Mouse (Mus musculus) liver, embryonic 12.5 days (tissue): ENCODE data around the gene Ccl3. TPM values are rescaled to one million over a fixed set of nuclear protein-coding genes. Genes with fewer than 3 reads are reported as not detected.
A peak's percentile ranks its signal among the peaks of the same experiment; 100 is the strongest.

ENCODE experiments used
- ATAC-seq: fragments of 200-750 bp; cut with Nextera tagmentation; 2 replicates; pipeline ENCODE4 v1.8.0; 2017; ENCODE audit warnings: moderate number of reproducible peaks, mild to moderate bottlenecking, moderate library complexity
- H3K27ac ChIP-seq: fragments of 300-500 bp; sonication (generic); 2 replicates; pipeline ENCODE4 v1.5.1; 2016; ENCODE audit warnings: mild to moderate bottlenecking
- H3K27me3 ChIP-seq: fragments of 300-500 bp; sonication (generic); replicated peaks from 2 replicates; pipeline ENCODE4 v1.6.1; 2016; ENCODE audit warnings: mild to moderate bottlenecking, moderate library complexity
- H3K36me3 ChIP-seq: fragments of 300-500 bp; sonication (generic); 2 replicates; pipeline ENCODE4 v1.6.1; 2016; ENCODE audit warnings: mild to moderate bottlenecking, moderate library complexity
- H3K4me1 ChIP-seq: fragments of 300-500 bp; sonication (generic); 2 replicates; pipeline ENCODE4 v1.6.1; 2016
- H3K4me2 ChIP-seq: fragments of 300-500 bp; sonication (generic); 2 replicates; pipeline ENCODE4 v1.6.1; 2016; ENCODE audit warnings: mild to moderate bottlenecking, moderate library complexity
- H3K4me3 ChIP-seq: fragments of 300-500 bp; sonication (generic); 2 replicates; pipeline ENCODE4 v1.5.1; 2016; ENCODE audit warnings: mild to moderate bottlenecking, moderate library complexity
- H3K9ac ChIP-seq: fragments of 300-500 bp; sonication (generic); 2 replicates; pipeline ENCODE4 v1.6.1; 2016; ENCODE audit warnings: mild to moderate bottlenecking, moderate library complexity
- H3K9me3 ChIP-seq: fragments of 300-500 bp; sonication (generic); replicated peaks from 2 replicates; pipeline ENCODE4 v1.6.1; 2016; ENCODE audit warnings: mild to moderate bottlenecking, moderate library complexity
- WGBS: fragments of 180-500 bp; shearing (Covaris S2); methylation state at CpG from one replicate; pipeline ENCODE4 v1.1.7; 2016; ENCODE audit not compliant: insufficient replicate concordance; 5-methylcytosine and 5-hydroxymethylcytosine counted together
- polyA plus RNA-seq: library from polyadenylated mRNA; unstranded; fragments of >200 nt; fragmentation: Nextera tagmentation; extraction: Ambion mirVana; gene quantifications from 2 replicates; pipeline ENCODE4 v1.2.1, GENCODE M21; 2016

Ccl3 gene
- polyA plus RNA-seq, 1 experiment from 2014 or later = 1.6 TPM

DNA sequence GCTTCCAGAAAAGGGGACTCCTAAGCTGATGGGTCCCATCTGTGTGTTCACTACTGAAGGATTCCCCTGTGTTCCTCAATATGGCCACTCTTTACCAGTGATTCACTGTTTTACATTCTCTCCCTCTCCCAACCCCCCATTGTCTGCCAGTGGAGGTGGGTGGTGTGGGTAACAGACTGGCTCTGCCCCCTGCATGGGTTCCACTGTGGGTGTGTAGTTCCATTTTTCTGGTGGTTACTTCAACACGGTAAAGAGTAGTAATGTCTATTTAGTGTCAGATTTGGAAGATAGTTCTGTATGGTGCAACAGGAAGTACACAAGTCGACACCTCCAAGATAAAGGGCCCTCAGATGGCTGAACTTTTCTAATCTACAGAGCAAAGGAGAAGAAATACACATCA is 7.9 kb downstream of the Ccl3 start:
- H3K4me1 ChIP-seq = no peaks in the 10 kb centered on the region

DNA sequence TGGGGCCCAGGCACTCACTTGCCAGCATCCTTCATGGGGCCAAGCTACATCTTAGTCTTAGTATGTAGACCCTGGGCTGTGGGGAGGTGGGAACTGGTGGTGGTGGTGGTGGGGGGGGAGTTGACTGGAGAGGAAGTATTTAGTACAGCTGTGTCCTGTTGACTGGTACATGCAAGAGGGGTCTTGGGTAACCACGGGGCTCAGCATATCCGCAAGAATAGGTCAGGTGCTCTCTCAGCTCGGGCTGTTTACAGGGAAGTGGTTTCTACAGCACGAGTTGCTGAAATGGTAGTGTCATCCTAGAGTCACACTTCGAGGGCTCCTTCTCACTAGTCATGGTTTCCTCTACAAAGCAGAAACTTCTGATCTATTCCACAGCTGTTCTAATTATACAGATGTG is 9.0 kb downstream of the Ccl3 start:
- Histone ChIP-seq H3K4me2 (no peak overlapping the region), H3K4me1 (no peaks in the 10 kb centered on the region), H3K9ac (no peak overlapping the region), H3K27me3 (no peaks in the 10 kb centered on the region), H3K4me3 (no peak overlapping the region), H3K27ac (no peak overlapping the region), H3K36me3 (no peaks in the 10 kb centered on the region), H3K9me3 (no peaks in the 10 kb centered on the region)
- peak; percentile 35; the same call in 1 of the 2 replicates for ATAC-seq
- 32% methylated on average over 5 of the region's 5 CpGs for WGBS

More for the DNA sequence above, 7.9 kb downstream of the Ccl3 start:
- Histone ChIP-seq H3K27me3 (no peaks in the 10 kb centered on the region), H3K9me3 (no peaks in the 10 kb centered on the region), H3K9ac (no peak overlapping the region), H3K4me3 (no peak overlapping the region), H3K36me3 (no peaks in the 10 kb centered on the region), H3K27ac (no peak overlapping the region), H3K4me2 (no peak overlapping the region)
- no peak for ATAC-seq
- 20% methylated on average over 2 of the region's 2 CpGs for WGBS

DNA sequence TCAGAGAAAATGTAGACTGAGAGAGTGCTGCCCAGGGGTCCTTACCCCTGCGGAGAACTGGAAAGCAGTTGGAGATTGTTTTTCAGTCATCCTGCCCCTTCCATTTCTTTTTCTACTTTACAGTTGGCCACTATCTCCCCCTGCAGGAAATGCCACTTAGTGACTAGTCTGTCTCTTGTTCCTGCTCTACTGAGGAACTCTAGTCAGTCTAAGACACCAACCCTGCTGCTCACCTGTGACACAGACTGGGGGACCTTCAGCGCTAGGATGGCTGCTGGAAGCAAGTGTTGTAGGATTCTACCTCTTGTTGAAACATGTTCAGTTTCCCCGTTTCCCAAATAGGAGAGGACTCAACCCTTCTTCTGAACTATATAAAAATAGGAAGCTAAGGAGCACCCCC is 9.6 kb downstream of the Ccl3 start:
- Histone ChIP-seq H3K4me2 (no peak overlapping the region), H3K27me3 (no peaks in the 10 kb centered on the region), H3K27ac (no peak overlapping the region), H3K36me3 (no peaks in the 10 kb centered on the region), H3K9me3 (no peaks in the 10 kb centered on the region), H3K4me1 (no peaks in the 10 kb centered on the region), H3K9ac (no peak overlapping the region), H3K4me3 (no peak overlapping the region)
- no peak for ATAC-seq
- 38% methylated on average over 3 of the region's 3 CpGs for WGBS

DNA sequence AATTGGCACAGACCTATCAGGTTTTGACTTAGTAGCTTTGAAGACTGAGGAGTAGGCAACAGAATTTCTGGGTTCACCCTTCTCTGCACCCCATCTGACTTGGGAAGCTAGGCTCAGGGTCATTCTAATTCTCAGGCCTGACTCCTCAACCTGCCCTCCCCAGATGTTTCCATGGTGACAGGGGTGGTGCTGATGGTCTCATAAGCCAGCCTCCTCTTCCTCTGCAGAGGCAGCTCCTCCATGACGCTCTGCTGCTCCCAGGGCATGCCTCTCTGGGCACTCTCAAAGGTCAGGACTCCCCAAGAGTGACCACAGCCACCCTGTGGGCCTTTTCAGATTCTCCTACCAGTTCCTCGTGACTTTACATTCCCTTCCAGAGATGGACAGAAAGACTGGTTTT is 10.2 kb downstream of the Ccl3 start:
- H3K4me1 ChIP-seq = no peaks in the 10 kb centered on the region
- no peaks in the 10 kb centered on the region for H3K27me3 ChIP-seq
- H3K4me2 ChIP-seq = no peak overlapping the region
- H3K4me3 ChIP-seq = no peak overlapping the region
- H3K9me3 ChIP-seq = no peaks in the 10 kb centered on the region
- WGBS = 41% methylated on average over 2 of the region's 2 CpGs
- no peak overlapping the region for H3K9ac ChIP-seq
- ATAC-seq = no peak
- no peak overlapping the region for H3K27ac ChIP-seq
- H3K36me3 ChIP-seq = no peaks in the 10 kb centered on the region

DNA sequence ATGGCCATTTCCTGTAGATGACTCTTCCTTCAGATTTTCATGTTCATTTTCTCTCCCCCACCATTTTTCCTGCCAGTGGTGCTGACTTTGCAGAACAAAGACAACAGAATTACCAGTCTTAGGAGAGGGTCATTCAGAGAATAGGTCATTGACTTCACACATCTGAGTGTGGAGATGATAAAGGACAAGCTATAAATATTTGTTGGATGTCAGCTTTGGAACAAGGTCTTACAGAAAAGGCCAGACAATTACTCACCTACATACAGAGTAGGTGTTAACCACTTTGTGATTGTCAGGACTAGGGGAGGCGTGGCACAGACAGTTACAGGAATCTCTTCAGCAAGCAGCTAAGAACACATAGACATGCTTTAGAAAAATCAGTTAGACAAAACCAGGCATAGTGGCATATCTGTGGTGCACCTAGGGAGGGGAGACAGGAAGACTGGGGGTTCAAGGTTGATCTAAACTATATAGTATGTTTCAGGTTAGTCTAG is 12.4 kb downstream of the Ccl3 start:
- Histone ChIP-seq H3K4me3 (no peak overlapping the region), H3K4me2 (no peak overlapping the region), H3K36me3 (no peaks in the 10 kb centered on the region), H3K27ac (no peak overlapping the region), H3K4me1 (no peaks in the 10 kb centered on the region), H3K27me3 (no peaks in the 10 kb centered on the region), H3K9me3 (no peaks in the 10 kb centered on the region), H3K9ac (no peak overlapping the region)
- 50% methylated on average over 1 of the region's 1 CpGs for WGBS
- ATAC-seq = no peak

DNA sequence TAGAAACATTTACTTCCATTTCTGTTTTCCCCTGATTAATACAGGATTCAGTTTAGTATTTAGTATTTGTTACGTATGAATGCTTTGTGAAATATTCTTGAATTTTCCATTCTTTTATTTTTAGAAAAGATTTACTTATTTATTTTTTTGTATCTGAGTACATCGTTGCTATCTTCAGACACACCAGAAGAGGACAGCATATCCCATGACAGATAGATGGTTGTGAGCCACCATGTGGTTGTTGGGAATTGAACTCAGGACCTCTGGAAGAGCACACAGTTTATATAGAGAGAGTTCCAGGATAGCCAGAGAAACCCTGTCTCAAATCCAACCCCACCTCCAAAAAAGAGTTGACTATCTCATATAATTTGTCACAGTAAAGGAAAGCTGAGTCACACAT is 14.3 kb downstream of the Ccl3 start:
- H3K4me3 ChIP-seq = no peak overlapping the region
- no peak for ATAC-seq
- 77% methylated on average over 2 of the region's 2 CpGs for WGBS
- H3K9ac ChIP-seq = no peak overlapping the region
- no peaks in the 10 kb centered on the region for H3K4me1 ChIP-seq
- H3K36me3 ChIP-seq = no peaks in the 10 kb centered on the region
- no peak overlapping the region for H3K4me2 ChIP-seq
- no peak overlapping the region for H3K27ac ChIP-seq
- no peaks in the 10 kb centered on the region for H3K9me3 ChIP-seq
- H3K27me3 ChIP-seq = no peaks in the 10 kb centered on the region

DNA sequence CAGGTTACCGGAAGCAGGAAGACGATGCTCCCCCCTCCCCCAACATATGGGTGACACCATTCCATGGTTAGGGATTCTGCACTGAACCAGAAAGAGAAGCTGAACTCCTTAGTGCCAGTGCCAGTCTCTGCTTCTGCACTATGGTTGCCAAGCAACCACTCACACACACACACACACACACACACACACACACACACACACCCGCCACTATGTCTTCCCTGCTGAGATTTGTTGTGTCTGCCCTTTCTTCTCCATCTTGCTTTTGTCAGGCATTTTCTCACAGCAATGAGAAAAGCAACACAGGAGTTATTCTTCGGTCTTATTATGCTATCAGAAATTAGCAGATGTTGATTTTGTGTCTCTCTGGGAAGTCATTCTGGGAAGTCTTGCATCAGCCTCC is 14.7 kb downstream of the Ccl3 start:
- H3K36me3 ChIP-seq = no peaks in the 10 kb centered on the region
- H3K9me3 ChIP-seq = no peaks in the 10 kb centered on the region
- no peak overlapping the region for H3K4me2 ChIP-seq
- ATAC-seq = no peak
- no peak overlapping the region for H3K27ac ChIP-seq
- 46% methylated on average over 4 of the region's 4 CpGs for WGBS
- H3K4me3 ChIP-seq = no peak overlapping the region
- no peaks in the 10 kb centered on the region for H3K27me3 ChIP-seq
- no peaks in the 10 kb centered on the region for H3K4me1 ChIP-seq
- no peak overlapping the region for H3K9ac ChIP-seq

DNA sequence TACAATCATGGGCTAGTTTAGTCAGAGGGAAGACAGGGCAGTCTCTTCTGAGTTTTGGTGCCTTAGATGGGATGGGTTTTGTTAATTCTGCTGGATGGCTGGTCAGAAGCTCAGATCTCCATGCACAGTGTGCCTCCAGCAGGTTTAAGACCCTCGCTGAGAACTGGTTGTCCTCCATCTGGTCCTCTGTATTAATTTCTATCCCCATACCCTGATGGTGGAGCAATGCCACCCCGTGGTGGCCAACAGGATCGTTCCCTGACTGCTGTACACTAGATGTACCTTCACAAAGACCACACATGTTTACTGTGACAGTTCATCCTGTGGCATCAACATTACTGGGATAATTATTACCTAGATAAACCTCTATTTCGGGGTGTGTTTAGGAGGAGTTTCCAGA is 16.4 kb downstream of the Ccl3 start:
- 44% methylated on average over 4 of the region's 4 CpGs for WGBS
- no peak overlapping the region for H3K27ac ChIP-seq
- H3K36me3 ChIP-seq = no peaks in the 10 kb centered on the region
- H3K27me3 ChIP-seq = no peaks in the 10 kb centered on the region
- no peaks in the 10 kb centered on the region for H3K4me1 ChIP-seq
- no peak overlapping the region for H3K9ac ChIP-seq
- no peak for ATAC-seq
- no peaks in the 10 kb centered on the region for H3K9me3 ChIP-seq
- no peak overlapping the region for H3K4me3 ChIP-seq
- no peak overlapping the region for H3K4me2 ChIP-seq

DNA sequence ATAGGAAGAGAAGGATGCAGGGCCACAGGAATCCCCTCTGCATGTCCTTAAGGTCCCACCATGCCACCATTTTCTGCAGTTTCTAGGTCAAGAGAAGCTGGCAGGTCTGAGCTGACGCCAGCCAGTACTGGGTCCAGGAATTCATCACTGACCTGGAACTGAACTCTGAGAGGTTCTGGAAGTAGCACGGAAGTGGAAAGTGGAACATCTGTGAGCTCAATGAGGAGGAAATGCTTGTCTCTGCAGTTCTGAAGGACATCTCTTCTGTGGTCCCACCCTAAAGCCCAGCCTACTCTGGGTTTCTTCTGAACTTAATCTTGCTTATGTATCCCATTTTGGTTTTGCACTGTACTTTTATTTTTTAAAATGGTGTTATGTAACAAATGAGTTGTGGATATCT is 18.1 kb downstream of the Ccl3 start:
- no peaks in the 10 kb centered on the region for H3K9me3 ChIP-seq
- H3K27me3 ChIP-seq = no peaks in the 10 kb centered on the region
- ATAC-seq = no peak
- no peaks in the 10 kb centered on the region for H3K4me1 ChIP-seq
- H3K4me2 ChIP-seq = no peak overlapping the region
- 56% methylated on average over 2 of the region's 2 CpGs for WGBS
- H3K27ac ChIP-seq = no peak overlapping the region
- no peak overlapping the region for H3K9ac ChIP-seq
- no peaks in the 10 kb centered on the region for H3K36me3 ChIP-seq
- H3K4me3 ChIP-seq = no peak overlapping the region

DNA sequence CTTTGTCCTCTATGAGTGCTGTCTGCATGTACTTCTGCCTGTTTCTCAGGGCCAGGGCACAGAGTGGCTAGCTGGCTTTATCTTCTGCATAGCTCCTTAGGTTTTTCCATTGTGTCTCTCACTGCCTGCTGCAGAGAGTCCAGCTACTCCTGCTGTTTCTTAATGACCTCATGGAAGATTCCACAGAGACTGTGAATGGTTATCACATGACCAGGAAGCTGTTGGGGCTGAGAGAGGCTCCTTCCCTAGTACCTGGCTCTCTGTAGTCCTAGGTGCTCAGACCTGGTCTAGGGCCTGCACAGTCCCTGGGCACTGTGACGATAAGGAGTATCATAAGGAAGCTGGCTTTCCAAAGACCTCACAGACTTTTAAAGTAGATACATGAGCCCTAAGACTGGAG is 18.5 kb downstream of the Ccl3 start:
- Histone ChIP-seq H3K27ac (no peak overlapping the region), H3K4me3 (no peak overlapping the region), H3K9me3 (no peaks in the 10 kb centered on the region), H3K4me2 (no peak overlapping the region), H3K27me3 (no peaks in the 10 kb centered on the region), H3K36me3 (no peaks in the 10 kb centered on the region), H3K4me1 (no peaks in the 10 kb centered on the region), H3K9ac (no peak overlapping the region)
- 68% methylated on average over 1 of the region's 1 CpGs for WGBS
- no peak for ATAC-seq

GRCm38 (mm10) chr11:83628808-83629207 is 20.3 kb downstream of the Ccl3 start:
- Histone ChIP-seq H3K27me3 (no peaks in the 10 kb centered on the region), H3K9me3 (no peaks in the 10 kb centered on the region), H3K4me3 (no peak overlapping the region), H3K27ac (no peak overlapping the region), H3K4me1 (no peaks in the 10 kb centered on the region), H3K4me2 (no peak overlapping the region), H3K36me3 (no peaks in the 10 kb centered on the region), H3K9ac (no peak overlapping the region)
- ATAC-seq = no peak
- 55% methylated on average over 9 of the region's 9 CpGs for WGBS

GRCm38 (mm10) chr11:83623586-83623985 is 25.6 kb downstream of the Ccl3 start:
- Histone ChIP-seq H3K9me3 (no peaks in the 10 kb centered on the region), H3K27ac (no peak overlapping the region), H3K36me3 (no peaks in the 10 kb centered on the region), H3K4me2 (no peak overlapping the region), H3K9ac (no peak overlapping the region), H3K4me1 (no peaks in the 10 kb centered on the region), H3K27me3 (no peaks in the 10 kb centered on the region), H3K4me3 (no peak overlapping the region)
- no peak for ATAC-seq
- WGBS = 69% methylated on average over 3 of the region's 3 CpGs

DNA sequence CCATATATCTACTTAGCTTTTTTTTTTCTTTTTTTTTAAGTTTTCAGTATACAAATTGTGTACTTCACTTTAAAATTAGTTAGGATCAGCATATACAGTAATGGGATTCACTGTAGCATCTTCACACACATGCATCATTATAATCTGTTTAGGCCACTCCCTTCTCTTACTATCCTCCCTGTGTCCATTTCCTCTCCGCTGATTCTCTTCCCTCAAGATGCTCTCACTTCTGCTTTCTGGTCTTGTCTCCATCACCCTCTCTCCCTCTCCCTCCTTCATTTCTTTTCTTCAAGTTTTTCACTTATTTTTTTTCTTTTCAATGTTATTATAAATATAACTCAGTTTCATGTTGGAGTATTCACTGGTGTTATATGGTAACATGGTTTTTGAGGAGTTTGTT is 30.1 kb downstream of the Ccl3 start:
- Histone ChIP-seq H3K4me1 (no peaks in the 10 kb centered on the region), H3K9ac (no peak overlapping the region), H3K4me3 (no peak overlapping the region), H3K27me3 (no peaks in the 10 kb centered on the region), H3K9me3 (no peaks in the 10 kb centered on the region), H3K27ac (no peak overlapping the region), H3K36me3 (no peaks in the 10 kb centered on the region), H3K4me2 (no peak overlapping the region)
- 64% methylated on average over 1 of the region's 1 CpGs for WGBS
- ATAC-seq = no peak
